Mouse (Mus musculus): ENCODE measurements around the gene Scd3. TPM values are rescaled to one million over a fixed set of nuclear protein-coding genes. Genes with fewer than 3 reads are reported as not detected.
"Not testable (repeated sequence)": the region's sequence is repeated elsewhere in the genome, so short reads cannot be mapped to it uniquely, and the experiment has no call there.

Gene Scd3
- polyA plus RNA-seq, 1 experiment from 2014 or later, result 1.1 TPM

DNA sequence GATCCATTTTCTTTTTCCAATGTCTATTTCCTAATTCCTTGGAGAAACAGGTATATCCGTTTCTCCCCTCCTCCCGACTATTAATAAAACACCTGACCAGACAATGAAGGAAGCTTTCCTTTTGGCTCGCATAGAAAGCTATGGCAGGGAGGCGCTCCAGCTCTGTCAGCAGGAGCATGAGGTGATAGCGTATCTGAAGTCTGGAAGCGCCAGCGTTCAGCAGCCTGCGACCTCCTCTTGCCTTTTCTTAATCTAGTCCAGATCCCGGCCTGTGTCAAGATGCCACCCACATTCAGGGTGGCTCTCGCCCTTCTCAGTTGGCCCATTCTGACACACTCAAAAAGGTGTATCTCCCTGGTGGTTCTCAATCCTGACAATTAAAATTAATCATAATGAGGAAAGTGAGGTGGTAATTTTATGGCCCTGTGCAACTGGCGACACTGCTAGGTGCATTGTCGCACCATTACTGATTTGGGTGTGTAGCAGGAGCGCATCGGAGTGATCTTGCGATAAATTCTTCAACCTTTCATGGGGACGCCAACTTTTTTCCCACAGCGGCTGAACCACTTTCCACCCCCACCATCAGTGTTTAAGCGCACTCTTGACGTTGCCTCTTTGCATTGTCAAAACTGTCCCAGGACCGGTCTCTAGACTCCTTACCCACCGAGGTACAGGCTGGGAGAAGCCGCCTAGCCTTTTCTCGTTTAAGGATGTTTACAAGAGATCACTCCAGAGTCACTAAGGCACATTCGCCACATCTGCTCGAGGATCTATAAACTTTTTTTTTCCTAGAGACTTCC, 44.4 kb downstream of the Scd3 start:
- H3K9ac ChIP-seq (ENCODE audit: low read depth, low read length), result peak overlapping the region; percentile 53
- peak overlapping the region; percentile 55 for H3K4me2 ChIP-seq (replicated peaks; ENCODE audit: low read depth, low read length)
- H3K36me3 ChIP-seq (ENCODE audit: control insufficient read depth, insufficient read depth, low read length), result no peaks in the 10 kb centered on the region
- DNase-seq (ENCODE audit: low spot score) (no peak), ATAC-seq (ENCODE audit: low FRiP score) (peak; percentile 56; the same call in 1 of the 2 replicates)
- no peaks in the 10 kb centered on the region for H3K27me3 ChIP-seq (ENCODE audit: control insufficient read depth, insufficient read depth, low read length)
- peak overlapping the region; percentile 90 for H3K27ac ChIP-seq (ENCODE audit: low read depth, low read length)
- H3K4me1 ChIP-seq (replicated peaks; ENCODE audit: control insufficient read depth, insufficient read depth, low read length), result peaks cover 7% of the 10 kb centered on the region
- H3K9me3 ChIP-seq (ENCODE audit: control insufficient read depth, low read length), result no peaks in the 10 kb centered on the region
- H3K4me3 ChIP-seq (ENCODE audit: low read depth, low read length), result peak overlapping the region; percentile 39
- 1% methylated on average over 25 of the region's 25 CpGs for WGBS

DNA sequence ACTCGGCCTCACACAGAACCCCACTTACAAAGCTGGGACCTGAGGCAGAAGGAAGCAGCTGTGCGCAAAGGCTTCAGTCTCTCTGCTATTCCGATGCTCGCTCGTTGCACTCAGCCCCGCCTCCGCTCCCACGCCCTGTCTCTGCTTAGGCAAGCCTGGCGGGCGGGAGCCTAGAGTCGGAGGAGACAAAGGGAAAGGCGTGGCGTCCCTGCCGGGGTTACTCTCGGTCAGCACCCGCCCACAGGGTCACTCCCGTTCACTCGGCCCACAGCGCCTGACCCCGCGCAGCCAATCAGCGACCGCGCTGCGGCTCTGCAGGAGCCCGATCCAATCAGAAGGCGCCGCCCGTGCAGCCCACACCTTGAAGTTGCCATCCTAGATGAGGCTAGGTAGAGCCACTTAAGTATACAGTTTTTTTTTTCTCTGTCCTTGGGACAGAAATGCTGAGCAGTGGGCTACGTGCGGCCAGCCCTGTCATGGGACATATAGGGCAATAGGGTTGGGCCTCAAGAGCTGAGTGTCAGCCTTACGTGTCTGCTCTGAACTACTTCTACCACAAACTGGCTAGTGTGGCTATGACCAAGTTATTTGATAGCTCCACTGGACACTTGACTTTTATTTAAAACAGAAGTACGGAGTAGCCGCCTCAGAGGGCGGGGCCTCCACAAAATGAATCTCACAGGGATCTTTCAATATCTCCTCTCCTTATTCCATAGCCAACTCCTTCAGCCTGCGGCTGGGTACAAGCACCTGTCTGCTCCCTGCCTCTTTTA, 45.2 kb downstream of the Scd3 start:
- peak; percentile 99 for ATAC-seq (ENCODE audit: low FRiP score)
- H3K4me3 ChIP-seq (ENCODE audit: low read depth, low read length), result peak overlapping the region; percentile 39
- H3K4me1 ChIP-seq (replicated peaks; ENCODE audit: control insufficient read depth, insufficient read depth, low read length), result peaks cover 7% of the 10 kb centered on the region
- peak; percentile 99 for DNase-seq (ENCODE audit: low spot score)
- H3K36me3 ChIP-seq (ENCODE audit: control insufficient read depth, insufficient read depth, low read length), result no peaks in the 10 kb centered on the region
- peak overlapping the region; percentile 90 for H3K27ac ChIP-seq (ENCODE audit: low read depth, low read length)
- H3K9ac ChIP-seq (ENCODE audit: low read depth, low read length), result peak overlapping the region; percentile 53
- H3K4me2 ChIP-seq (replicated peaks; ENCODE audit: low read depth, low read length), result peak overlapping the region; percentile 55
- no peaks in the 10 kb centered on the region for H3K9me3 ChIP-seq (ENCODE audit: control insufficient read depth, low read length)
- 4% methylated on average over 36 of the region's 36 CpGs for WGBS
- H3K27me3 ChIP-seq (ENCODE audit: control insufficient read depth, insufficient read depth, low read length), result no peaks in the 10 kb centered on the region

DNA sequence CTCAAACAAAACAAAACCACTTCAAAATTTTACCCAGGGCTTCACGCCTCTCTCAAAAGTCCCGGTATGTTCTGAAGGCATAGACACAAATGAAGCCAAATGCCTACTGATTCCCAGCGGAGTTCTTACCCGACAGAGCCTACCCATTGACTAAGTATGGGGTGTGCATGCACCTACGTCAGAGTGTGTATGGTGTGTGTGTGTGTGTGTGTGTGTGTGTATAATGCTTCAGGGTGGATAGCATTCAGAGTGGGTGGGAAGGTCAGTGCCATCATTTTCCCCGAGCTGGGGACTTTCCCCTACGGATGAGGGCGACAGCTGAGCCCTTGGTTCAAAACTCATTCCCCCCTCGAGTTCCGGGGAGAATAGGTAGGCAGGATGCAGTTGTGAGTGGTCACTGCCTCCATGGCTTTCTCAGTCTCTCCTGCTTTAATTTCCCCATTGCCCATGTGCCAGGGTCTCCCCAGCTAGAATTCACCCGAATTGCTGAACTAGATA, 45.8 kb downstream of the Scd3 start:
- no peak overlapping the region for H3K9ac ChIP-seq (ENCODE audit: low read depth, low read length)
- H3K9me3 ChIP-seq (ENCODE audit: control insufficient read depth, low read length), result no peaks in the 10 kb centered on the region
- H3K4me1 ChIP-seq (replicated peaks; ENCODE audit: control insufficient read depth, insufficient read depth, low read length), result peaks cover 7% of the 10 kb centered on the region
- ATAC-seq (ENCODE audit: low FRiP score) (no peak), DNase-seq (ENCODE audit: low spot score) (no peak)
- H3K27ac ChIP-seq (ENCODE audit: low read depth, low read length), result peak overlapping the region; percentile 90
- 71% methylated on average over 11 of the region's 11 CpGs for WGBS
- no peaks in the 10 kb centered on the region for H3K36me3 ChIP-seq (ENCODE audit: control insufficient read depth, insufficient read depth, low read length)
- no peaks in the 10 kb centered on the region for H3K27me3 ChIP-seq (ENCODE audit: control insufficient read depth, insufficient read depth, low read length)
- H3K4me2 ChIP-seq (replicated peaks; ENCODE audit: low read depth, low read length), result peak overlapping the region; percentile 55; the same call in 1 of the 2 replicates
- H3K4me3 ChIP-seq (ENCODE audit: low read depth, low read length), result no peak overlapping the region

DNA sequence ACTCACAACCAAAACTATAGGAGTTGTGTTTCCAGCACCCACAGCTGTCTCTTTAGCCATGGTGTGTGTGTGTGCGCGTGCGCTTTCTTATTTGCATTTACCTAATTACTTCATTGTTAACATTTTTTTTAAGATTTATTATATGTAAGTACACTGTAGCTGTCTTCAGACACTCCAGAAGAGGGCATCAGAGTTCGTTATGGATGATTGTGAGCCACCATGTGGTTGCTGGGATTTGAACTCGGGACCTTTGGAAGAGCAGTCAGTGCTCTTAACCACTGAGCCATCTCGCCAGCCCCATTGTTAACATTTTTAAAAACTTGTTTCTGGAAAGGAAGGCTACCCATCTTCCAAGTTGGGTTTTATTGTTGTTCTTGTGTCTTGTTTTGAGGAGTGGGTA, 48.1 kb downstream of the Scd3 start:
- not testable (repeated sequence) for H3K9ac ChIP-seq (ENCODE audit: low read depth, low read length); H3K4me1 ChIP-seq (replicated peaks; ENCODE audit: control insufficient read depth, insufficient read depth, low read length); H3K27ac ChIP-seq (ENCODE audit: low read depth, low read length); H3K9me3 ChIP-seq (ENCODE audit: control insufficient read depth, low read length); DNase-seq (ENCODE audit: low spot score); H3K4me2 ChIP-seq (replicated peaks; ENCODE audit: low read depth, low read length); ATAC-seq (ENCODE audit: low FRiP score); H3K4me3 ChIP-seq (ENCODE audit: low read depth, low read length); H3K27me3 ChIP-seq (ENCODE audit: control insufficient read depth, insufficient read depth, low read length); H3K36me3 ChIP-seq (ENCODE audit: control insufficient read depth, insufficient read depth, low read length)
- WGBS, result 95% methylated on average over 6 of the region's 6 CpGs

- Histone ChIP-seq H3K36me3 (ENCODE audit: control insufficient read depth, insufficient read depth, low read length) (no peaks in the 10 kb centered on the region), H3K9ac (ENCODE audit: low read depth, low read length) (no peak overlapping the region), H3K4me1 (replicated peaks; ENCODE audit: control insufficient read depth, insufficient read depth, low read length) (0 out of 2 replicates have a peak, but pooled peaks cover 2% of the 10 kb centered on the region), H3K4me3 (ENCODE audit: low read depth, low read length) (no peak overlapping the region), H3K27me3 (ENCODE audit: control insufficient read depth, insufficient read depth, low read length) (no peaks in the 10 kb centered on the region), H3K4me2 (replicated peaks; ENCODE audit: low read depth, low read length) (no peak overlapping the region), H3K27ac (ENCODE audit: low read depth, low read length) (no peak overlapping the region), H3K9me3 (ENCODE audit: control insufficient read depth, low read length) (no peaks in the 10 kb centered on the region)
- DNase-seq (ENCODE audit: low spot score) (no peak), ATAC-seq (ENCODE audit: low FRiP score) (no peak)
- 68% methylated on average over 12 of the region's 12 CpGs for WGBS
Measured at GRCm38 (mm10) chr19:44251936-44252558, 49.0 kb downstream of the Scd3 start.

DNA sequence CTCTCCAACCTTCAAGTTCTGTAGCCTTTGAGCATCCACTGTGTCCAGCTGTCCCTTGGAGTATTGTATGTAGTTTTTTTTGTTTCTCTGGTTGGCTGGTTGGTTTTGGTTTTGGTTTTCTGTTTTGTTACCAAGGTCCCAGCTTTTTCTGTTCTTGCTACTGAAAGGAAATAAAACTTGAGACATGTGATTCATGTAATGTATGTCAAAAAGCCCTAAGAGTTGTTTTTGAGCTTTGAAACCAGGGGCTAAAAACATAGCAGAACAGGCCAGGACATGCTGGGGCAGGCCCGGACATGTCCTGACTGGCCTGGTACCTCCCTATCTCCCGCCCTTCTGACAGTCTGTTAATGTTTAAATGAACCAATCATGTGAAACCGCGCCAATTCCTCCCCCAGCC, 51.0 kb downstream of the Scd3 start:
- H3K27me3 ChIP-seq (ENCODE audit: control insufficient read depth, insufficient read depth, low read length); H3K4me3 ChIP-seq (ENCODE audit: low read depth, low read length); H3K4me2 ChIP-seq (replicated peaks; ENCODE audit: low read depth, low read length); DNase-seq (ENCODE audit: low spot score); H3K27ac ChIP-seq (ENCODE audit: low read depth, low read length); H3K9me3 ChIP-seq (ENCODE audit: control insufficient read depth, low read length); H3K4me1 ChIP-seq (replicated peaks; ENCODE audit: control insufficient read depth, insufficient read depth, low read length); ATAC-seq (ENCODE audit: low FRiP score); H3K9ac ChIP-seq (ENCODE audit: low read depth, low read length); H3K36me3 ChIP-seq (ENCODE audit: control insufficient read depth, insufficient read depth, low read length): not testable (repeated sequence)
- WGBS, result 81% methylated on average over 2 of the region's 4 CpGs

DNA sequence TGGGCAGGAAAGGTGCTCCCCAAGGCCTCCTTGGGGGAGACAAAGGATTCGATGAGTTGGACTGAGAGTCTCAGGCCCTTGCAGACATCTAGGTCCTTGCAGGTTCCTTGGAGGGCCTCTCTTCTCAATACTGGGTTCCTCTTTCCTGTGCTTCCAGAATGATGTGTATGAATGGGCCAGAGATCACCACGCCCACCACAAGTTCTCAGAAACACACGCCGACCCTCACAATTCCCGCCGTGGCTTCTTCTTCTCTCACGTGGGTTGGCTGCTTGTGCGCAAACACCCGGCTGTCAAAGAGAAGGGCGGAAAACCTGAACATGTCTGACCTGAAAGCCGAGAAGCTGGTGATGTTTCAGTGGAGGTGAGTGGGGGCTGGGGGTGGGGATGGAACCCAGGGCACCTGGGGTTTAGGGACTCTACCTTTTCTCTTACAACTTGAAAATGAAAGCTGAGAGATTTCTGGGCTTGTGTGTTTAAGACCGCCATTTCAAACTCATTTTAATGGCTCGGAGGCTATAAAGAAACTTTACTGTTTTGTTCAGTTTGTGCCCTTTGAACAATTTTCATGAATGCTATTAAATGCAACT, 54.4 kb downstream of the Scd3 start:
- H3K4me2 ChIP-seq (replicated peaks; ENCODE audit: low read depth, low read length), result no peak overlapping the region
- DNase-seq (ENCODE audit: low spot score) (no peak), ATAC-seq (ENCODE audit: low FRiP score) (no peak)
- H3K36me3 ChIP-seq (ENCODE audit: control insufficient read depth, insufficient read depth, low read length), result no peaks in the 10 kb centered on the region
- no peak overlapping the region for H3K27ac ChIP-seq (ENCODE audit: low read depth, low read length)
- no peak overlapping the region for H3K4me3 ChIP-seq (ENCODE audit: low read depth, low read length)
- H3K4me1 ChIP-seq (replicated peaks; ENCODE audit: control insufficient read depth, insufficient read depth, low read length), result no peaks in the 10 kb centered on the region
- H3K9me3 ChIP-seq (ENCODE audit: control insufficient read depth, low read length), result no peaks in the 10 kb centered on the region
- no peaks in the 10 kb centered on the region for H3K27me3 ChIP-seq (ENCODE audit: control insufficient read depth, insufficient read depth, low read length)
- no peak overlapping the region for H3K9ac ChIP-seq (ENCODE audit: low read depth, low read length)
- WGBS, result 93% methylated on average over 13 of the region's 13 CpGs

DNA sequence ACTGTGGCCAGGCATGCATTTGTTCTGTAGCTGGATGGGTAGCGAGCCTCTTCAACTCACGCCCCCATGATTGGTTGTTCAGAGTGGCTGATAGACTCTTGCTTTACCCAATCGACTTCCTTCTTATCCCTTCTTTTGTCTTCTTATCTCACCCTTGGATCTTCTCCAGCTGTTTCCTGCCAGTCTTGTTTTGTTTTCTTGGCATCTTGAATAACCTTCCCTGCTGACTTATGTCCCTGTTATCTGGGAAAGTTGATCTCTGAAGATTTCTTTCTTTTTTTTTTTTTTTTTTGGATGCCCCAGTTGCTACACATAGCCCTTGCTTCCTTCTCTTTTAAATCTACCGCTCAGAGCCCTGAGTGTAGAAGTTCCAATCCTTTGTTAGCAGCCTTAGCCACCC, 56.4 kb downstream of the Scd3 start:
- no peak for DNase-seq (ENCODE audit: low spot score)
- H3K4me2 ChIP-seq (replicated peaks; ENCODE audit: low read depth, low read length), result no peak overlapping the region

More for the DNA sequence above, 56.4 kb downstream of the Scd3 start:
- 72% methylated on average over 4 of the region's 4 CpGs for WGBS
- H3K4me3 ChIP-seq (ENCODE audit: low read depth, low read length), result no peak overlapping the region
- H3K4me1 ChIP-seq (replicated peaks; ENCODE audit: control insufficient read depth, insufficient read depth, low read length), result no peaks in the 10 kb centered on the region
- no peaks in the 10 kb centered on the region for H3K27me3 ChIP-seq (ENCODE audit: control insufficient read depth, insufficient read depth, low read length)
- H3K27ac ChIP-seq (ENCODE audit: low read depth, low read length), result no peak overlapping the region
- no peaks in the 10 kb centered on the region for H3K36me3 ChIP-seq (ENCODE audit: control insufficient read depth, insufficient read depth, low read length)
- H3K9ac ChIP-seq (ENCODE audit: low read depth, low read length), result no peak overlapping the region
- H3K9me3 ChIP-seq (ENCODE audit: control insufficient read depth, low read length), result no peaks in the 10 kb centered on the region
- ATAC-seq (ENCODE audit: low FRiP score), result no peak

Data from hindbrain, embryonic 11.5 days (tissue).